Mouse (Mus musculus) ES-CJ7 (cell line): Measurements from ENCODE around the gene Arl2.

ENCODE experiments used
- DNase-seq: peaks from one replicate; pipeline ENCODE4 v3.0.0; 2011; ENCODE audit warnings: low read depth, low spot score

Gene Arl2

DNA sequence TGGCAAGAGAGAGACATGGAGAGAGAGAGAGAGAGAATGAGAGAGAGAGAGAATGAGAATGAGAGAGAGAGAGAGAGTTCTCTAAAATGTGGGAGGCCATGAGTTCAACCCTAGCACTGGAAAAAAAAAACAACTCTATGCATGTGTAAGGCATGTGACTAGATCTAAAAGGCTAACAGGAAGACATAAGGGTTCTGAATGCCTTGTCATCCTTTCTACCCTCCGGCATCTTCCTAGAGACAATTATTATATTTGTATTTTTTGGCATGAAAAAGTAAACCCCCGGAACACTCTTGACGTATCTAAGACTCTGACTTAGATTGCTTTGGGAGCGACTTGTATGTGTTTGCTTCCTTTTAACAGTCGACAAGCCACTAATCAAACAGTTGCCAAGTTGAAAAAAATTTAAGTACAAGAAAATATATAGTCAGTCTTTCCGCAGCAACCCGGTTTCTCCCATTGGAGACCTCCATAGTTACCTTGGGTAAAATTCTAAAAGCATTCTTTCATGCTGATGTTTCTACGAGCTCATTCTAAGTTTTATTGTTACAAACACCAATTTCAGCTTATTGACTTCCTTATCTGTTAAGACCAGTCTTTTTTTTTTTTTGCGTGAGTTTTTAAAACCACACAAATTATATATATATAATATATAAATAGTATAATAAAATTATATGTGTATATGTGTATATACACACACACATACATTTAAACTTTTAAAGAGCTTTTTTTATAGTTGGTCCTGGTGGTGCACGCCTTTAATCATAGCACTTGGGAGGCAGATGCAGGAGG is 14.4 kb downstream of the Arl2 start:
- no peak for DNase-seq

DNA sequence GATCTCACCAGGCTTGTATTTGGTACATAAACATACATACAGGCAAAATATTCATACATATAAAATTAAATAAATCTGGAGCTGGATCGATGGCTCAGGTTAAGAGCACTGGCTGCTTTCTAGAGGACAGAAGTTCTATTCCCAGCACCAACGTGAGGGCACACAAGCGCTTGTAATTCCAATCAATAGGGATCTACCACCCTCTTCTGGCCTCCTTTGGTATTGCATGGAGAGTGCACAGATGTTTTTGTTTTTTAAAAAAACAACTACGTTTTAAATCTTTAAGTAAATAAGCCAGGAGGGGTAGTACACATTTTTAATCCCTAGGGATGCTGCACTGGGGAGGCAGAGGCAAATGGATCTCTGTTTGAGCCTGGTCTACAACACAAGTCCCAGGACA is 15.1 kb downstream of the Arl2 start:
- peak; percentile 83 for DNase-seq

DNA sequence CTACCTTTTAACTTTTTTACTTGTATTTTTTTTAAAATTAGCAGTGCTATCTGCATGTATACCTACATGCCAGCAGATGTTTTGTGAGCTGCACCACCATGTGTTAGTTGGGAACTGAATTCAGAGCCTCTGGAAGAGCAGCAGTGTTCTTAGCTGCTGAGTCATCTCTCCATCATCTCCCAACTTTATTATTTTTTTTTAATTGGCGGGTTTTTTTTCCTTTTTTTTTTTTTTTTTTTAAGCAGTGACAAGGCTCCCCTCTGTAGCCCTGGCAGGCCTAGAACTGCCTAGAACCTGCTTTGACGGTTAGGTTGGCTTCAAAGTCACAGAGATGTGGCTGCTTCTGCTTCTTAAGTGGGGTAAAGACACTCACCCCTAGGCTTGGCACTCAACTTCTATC is 16.4 kb downstream of the Arl2 start:
- no peak for DNase-seq

GRCm38 (mm10) chr19:6123330-6123729 is 18.0 kb downstream of the Arl2 start:
- DNase-seq: no peak

DNA sequence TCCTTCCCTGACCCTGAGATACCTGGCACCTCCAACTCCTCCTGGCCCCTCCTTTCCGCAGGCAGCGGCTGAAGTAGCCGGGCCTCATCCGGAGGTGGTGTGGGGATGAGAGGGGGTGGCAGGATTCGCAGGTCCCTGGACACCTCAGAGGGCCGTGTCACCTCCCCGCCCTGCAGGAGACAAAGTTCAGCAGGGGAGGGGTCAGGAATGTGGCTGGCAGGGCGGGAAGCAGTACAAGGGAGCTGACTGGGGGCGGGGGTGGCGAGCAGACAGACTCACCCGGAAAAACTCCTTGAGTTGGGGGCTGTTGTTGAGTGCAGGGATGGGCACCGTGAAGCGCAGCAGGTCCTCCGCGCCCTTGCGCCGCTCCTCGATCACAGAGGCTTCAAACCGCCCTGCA is 19.6 kb downstream of the Arl2 start:
- peak; percentile 38 for DNase-seq

GRCm38 (mm10) chr19:6118677-6119185 is 22.6 kb downstream of the Arl2 start:
- no peak for DNase-seq

DNA sequence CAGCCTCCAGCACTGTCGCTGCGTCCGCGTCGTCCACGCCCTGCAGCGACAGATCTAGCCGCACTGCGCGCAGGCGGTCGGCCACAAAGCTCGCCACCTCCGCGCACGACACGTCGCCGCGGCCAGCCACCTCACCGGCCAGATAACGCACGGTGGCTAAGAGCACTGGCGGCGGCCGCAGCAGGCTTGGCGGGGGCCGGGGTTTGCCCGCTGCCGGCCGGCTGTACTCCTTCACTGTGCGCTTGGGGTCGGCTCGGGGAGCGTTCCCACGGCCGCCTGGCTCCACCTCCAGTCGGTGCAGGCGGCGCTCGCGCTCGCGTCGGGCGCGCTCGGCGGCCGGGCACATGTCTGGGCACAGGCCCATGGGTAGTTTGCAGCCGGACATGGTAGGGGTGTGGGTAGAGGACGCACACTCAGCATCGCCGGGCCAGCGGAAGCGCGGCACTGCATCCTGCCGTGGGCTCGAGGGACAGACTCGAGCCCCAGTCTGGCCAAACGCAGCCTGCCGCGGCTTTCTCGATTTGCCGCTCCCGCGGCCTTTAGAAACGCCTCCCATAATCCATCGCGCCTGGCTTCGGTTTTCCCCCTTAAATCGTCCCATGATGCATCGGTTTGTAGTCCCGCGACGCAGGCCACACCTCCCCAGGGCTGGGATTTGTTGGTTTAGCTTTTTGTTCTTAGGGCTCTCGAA is 23.2 kb downstream of the Arl2 start, which contains the start of gene Sac3d1:
Sac3d1 (minus strand) TSS at position 665 of the 691 bp plus-strand sequence.
- DNase-seq: peak; percentile 94

- DNase-seq: no peak
These were observed 23.9 kb downstream of the Arl2 start for GRCm38 (mm10) chr19:6117346-6117985.

- DNase-seq: no peak
These were observed 25.1 kb downstream of the Arl2 start for GRCm38 (mm10) chr19:6116113-6116850.

DNA sequence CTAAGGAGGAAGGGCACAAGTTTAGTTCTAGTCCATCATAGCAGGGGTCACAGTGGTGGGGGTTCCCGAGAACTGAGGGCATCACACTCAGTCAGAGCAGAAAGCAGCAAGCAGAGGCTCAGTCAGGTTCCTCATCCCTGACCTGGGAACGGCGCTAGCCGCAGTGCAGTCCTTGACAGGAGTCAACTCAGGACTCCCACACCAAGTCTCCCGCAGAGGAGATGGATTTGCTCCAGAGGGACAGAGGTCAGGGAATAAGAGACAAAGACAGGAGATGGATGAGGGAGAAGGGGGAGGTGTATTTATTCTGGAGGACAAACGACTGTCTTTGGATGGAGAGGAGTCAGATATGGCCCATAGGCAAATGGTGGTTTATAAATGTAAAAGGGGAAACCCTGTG is 28.2 kb downstream of the Arl2 start:
- DNase-seq: no peak

- no peak for DNase-seq
These were observed 35.8 kb downstream of the Arl2 start, which contains the start of gene Naaladl1 for GRCm38 (mm10) chr19:6105586-6105985. Naaladl1 (plus strand) TSS chr19:6105782.

GRCm38 (mm10) chr19:6104476-6104875 is 36.9 kb downstream of the Arl2 start:
- no peak for DNase-seq

- DNase-seq: no peak
These were observed 39.0 kb downstream of the Arl2 start for GRCm38 (mm10) chr19:6102169-6102853.

- no peak for DNase-seq
These were observed 40.2 kb downstream of the Arl2 start for GRCm38 (mm10) chr19:6101186-6101585.

DNA sequence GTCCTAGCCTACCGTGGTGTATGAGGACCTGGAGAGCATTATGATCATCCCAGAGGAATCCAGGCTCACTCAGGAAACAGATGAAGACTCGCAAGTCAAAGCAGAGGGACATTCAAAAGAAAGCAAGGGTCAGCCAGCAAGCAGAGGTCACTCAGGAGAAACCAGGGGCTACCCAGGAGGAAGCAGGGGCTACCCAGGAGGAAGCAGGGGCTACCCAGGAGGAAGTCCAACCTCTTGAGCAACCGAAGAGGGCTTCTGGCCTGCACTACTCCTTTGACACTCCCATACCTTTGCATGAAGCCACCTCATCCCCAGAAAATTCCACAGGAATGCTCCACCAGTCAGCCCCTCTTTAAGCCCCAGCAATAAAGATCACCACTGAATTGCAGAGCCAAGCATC is 43.5 kb downstream of the Arl2 start:
- DNase-seq: no peak

- DNase-seq: no peak
These were observed 47.2 kb downstream of the Arl2 start, which contains the start of gene AC131692.1 for GRCm38 (mm10) chr19:6094119-6094518. AC131692.1 (plus strand) TSS chr19:6094419.

DNA sequence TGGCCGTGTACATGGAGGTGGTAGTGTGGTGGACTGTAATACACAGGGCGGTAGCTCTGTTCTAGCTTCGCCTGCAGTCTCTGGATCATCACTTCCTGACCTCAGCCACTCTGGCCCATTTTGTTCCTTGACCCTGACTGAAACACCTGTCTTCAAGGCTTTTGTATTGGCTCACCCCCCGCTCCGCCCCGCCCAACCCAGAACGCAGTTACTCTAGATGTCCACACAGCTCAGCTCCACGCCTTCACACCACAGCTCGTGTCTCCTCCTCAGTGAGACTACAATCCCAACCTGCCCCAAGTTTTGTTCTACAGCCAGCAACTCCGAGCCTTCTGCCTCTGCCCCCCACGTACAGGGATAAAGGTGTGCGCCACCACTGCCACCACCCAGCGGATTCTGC is 52.5 kb downstream of the Arl2 start:
- no peak for DNase-seq

DNA sequence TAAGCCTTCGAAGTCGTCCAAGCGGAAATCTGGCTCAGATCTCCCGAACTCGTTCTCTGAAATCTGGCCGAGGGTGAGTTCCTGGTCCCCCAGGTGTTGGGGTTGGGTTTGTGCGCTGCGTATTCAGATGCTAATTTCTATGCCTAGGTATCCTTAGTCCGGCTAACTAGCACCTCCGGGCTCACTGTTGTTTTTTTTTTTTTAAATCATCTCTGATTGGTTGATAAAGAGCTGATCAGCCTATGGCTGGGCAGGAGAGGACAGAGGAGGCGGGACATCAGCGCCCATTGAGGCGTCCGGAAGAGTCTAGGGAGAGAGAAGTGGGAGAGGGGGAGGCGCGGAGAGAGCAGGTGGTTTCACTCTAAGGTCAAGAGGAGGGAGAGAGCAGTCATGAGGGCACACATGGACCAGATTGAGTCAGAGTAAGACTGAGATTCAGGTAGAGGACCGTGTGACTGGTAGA is 55.9 kb downstream of the Arl2 start:
- DNase-seq: peak; percentile 97

GRCm38 (mm10) chr19:6084478-6085248 is 56.7 kb downstream of the Arl2 start, which contains the start of the genes Zfpl1 and Cdca5:
Zfpl1 (minus strand) TSS chr19:6084956.
Cdca5 (plus strand) TSS chr19:6084983.
- peak; percentile 99 for DNase-seq
